Mouse (Mus musculus) heart, adult 2 months (tissue): ENCODE data around the gene Mecom. TPM values are rescaled to one million over a fixed set of nuclear protein-coding genes. Genes with fewer than 3 reads are reported as not detected.
"Not testable (repeated sequence)": the region's sequence is repeated elsewhere in the genome, so short reads cannot be mapped to it uniquely, and the experiment has no call there.

Experiments used
- DNase-seq, 2 experiments: peaks; one replicate each; pipeline ENCODE4 v3.0.0; 2021
- H3K27ac ChIP-seq: fragments of 200-600 bp; 2 replicates; pipeline ENCODE4 v1.8.1; 2022
- H3K27me3 ChIP-seq: fragments of 200-500 bp; 2 replicates; pipeline ENCODE4 v1.6.1; 2012; ENCODE audit warnings: mild to moderate bottlenecking, low read length, inconsistent platforms, mixed read lengths; ENCODE audit not compliant: control insufficient read depth, insufficient read depth
- H3K36me3 ChIP-seq: fragments of 200-500 bp; 2 replicates; pipeline ENCODE4 v1.6.1; 2012; ENCODE audit warnings: low read length, inconsistent platforms; ENCODE audit not compliant: control insufficient read depth, insufficient read depth
- H3K4me1 ChIP-seq: fragments of 200-500 bp; 2 replicates; pipeline ENCODE4 v1.6.1; 2011; ENCODE audit warnings: low read length; ENCODE audit not compliant: control insufficient read depth, insufficient read depth
- H3K4me3 ChIP-seq: fragments of 200-600 bp; 2 replicates; pipeline ENCODE4 v1.8.1; 2022
- H3K79me2 ChIP-seq: fragments of 200-500 bp; replicated peaks from 2 replicates; pipeline ENCODE4 v1.6.1; 2012; ENCODE audit warnings: mild to moderate bottlenecking, inconsistent platforms, low read length, moderate library complexity, mixed read lengths; ENCODE audit not compliant: control insufficient read depth, insufficient read depth
- H3K9ac ChIP-seq: fragments of 200-500 bp; 2 replicates; pipeline ENCODE4 v1.6.1; 2012; ENCODE audit warnings: low read depth, mild to moderate bottlenecking, control low read depth, inconsistent platforms, low read length, mixed read lengths
- CTCF ChIP-seq: fragments of 200-600 bp; IDR thresholded peaks from 2 replicates; pipeline ENCODE4 v1.8.1; 2022; ENCODE audit warnings: antibody characterized with exemption, mild to moderate bottlenecking, moderate library complexity
- EP300 ChIP-seq: fragments of 200-500 bp; IDR thresholded peaks from 2 replicates; pipeline ENCODE4 v1.6.1; 2011; ENCODE audit warnings: low read depth, low read length, control low read depth; ENCODE audit not compliant: insufficient read depth
- POLR2A ChIP-seq: fragments of 200-500 bp; IDR thresholded peaks from 2 replicates; pipeline ENCODE4 v1.6.1; 2011; ENCODE audit warnings: mild to moderate bottlenecking, low read depth, low read length, control low read depth; ENCODE audit not compliant: insufficient read depth
- WGBS: fragments of 180-500 bp; shearing (Covaris S2); methylation state at CpG from one replicate; pipeline ENCODE4 v1.1.7; 2018; 5-methylcytosine and 5-hydroxymethylcytosine counted together
- intact Hi-C: fragments of 180-260 bp; cut with DNase I; formaldehyde crosslinking; loops from one replicate; pipeline ENCODE4 v1.15.1; 2025
- polyA plus RNA-seq: library from polyadenylated mRNA; depleted of rRNA; stranded (reverse); fragments of >200 nt; gene quantifications from 2 replicates; pipeline ENCODE4 v1.2.3, GENCODE M21; 2012
- total RNA-seq, 2 experiments: library from RNA; stranded (reverse); gene quantifications; 2 replicates each; pipeline ENCODE4 v1.2.3; 2021

Gene Mecom
- total and polyA plus RNA-seq, 3 experiments, result 5.2 to 18.6 (median 12.5) TPM

DNA sequence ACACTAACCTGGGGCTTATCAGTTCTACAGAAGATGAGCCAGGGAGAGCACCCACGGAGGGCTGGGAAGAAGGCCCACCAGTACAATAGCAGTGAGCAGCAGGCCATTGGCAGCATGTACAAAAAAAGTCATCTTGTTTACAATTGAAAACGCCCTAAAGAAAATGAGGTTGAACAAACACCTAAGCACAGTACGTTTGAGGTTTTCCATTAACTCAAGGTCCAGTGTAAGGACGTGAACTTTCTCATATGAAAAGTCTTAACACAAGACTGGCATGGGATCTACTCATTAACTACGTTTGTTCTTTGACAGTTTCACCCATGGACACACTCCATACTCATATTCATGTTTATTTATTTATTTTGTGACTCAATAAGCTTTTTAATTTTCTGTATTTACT is 118.9 kb downstream of the Mecom start:
- H3K27ac ChIP-seq, result no peak overlapping the region
- no peak overlapping the region for H3K4me3 ChIP-seq
- H3K79me2 ChIP-seq, result no peaks in the 10 kb centered on the region; the same call in 1 of the 2 replicates
- H3K9ac ChIP-seq, result no peak overlapping the region
- H3K27me3 ChIP-seq, result no peaks in the 10 kb centered on the region
- no peaks in the 10 kb centered on the region for H3K4me1 ChIP-seq
- TF ChIP-seq CTCF (no peak), POLR2A (no peak), EP300 (no peak)
- intact Hi-C loops, result no loop called here
- WGBS, result 80% methylated on average over 5 of the region's 5 CpGs
- H3K36me3 ChIP-seq, result no peaks in the 10 kb centered on the region
- no peak for DNase-seq

DNA sequence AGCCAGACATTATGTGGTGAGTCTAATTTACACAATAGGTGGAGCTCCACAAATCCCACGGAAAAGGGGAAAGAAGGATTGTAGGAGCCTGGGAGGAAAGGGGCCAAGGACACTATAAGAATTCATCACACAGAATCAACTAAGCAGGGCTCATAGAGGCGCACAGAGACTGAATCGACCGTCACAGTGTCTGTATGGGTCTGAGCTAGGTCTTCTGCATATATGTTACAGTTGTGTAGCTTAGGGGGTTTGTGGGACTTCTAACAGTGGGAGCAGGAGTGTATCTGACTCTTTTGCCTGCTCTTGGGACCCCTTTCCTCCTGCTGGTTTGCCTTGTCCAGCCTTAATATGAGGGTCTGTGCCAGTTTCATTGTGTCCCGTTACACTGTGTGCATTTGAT is 123.8 kb downstream of the Mecom start:
- intact Hi-C loops, result no loop called here
- H3K4me3 ChIP-seq, result no peak overlapping the region
- no peak overlapping the region for H3K9ac ChIP-seq
- no peak for DNase-seq
- WGBS, result 88% methylated on average over 5 of the region's 5 CpGs
- H3K4me1 ChIP-seq, result no peaks in the 10 kb centered on the region
- TF ChIP-seq EP300 (no peak), POLR2A (no peak), CTCF (no peak)
- no peak overlapping the region for H3K27ac ChIP-seq
- no peaks in the 10 kb centered on the region for H3K79me2 ChIP-seq
- no peaks in the 10 kb centered on the region for H3K27me3 ChIP-seq
- H3K36me3 ChIP-seq, result no peaks in the 10 kb centered on the region

GRCm38 (mm10) chr3:30421948-30422347 is 125.9 kb downstream of the Mecom start:
- WGBS, result 85% methylated on average over 4 of the region's 4 CpGs
- not testable (repeated sequence) for H3K4me1 ChIP-seq

DNA sequence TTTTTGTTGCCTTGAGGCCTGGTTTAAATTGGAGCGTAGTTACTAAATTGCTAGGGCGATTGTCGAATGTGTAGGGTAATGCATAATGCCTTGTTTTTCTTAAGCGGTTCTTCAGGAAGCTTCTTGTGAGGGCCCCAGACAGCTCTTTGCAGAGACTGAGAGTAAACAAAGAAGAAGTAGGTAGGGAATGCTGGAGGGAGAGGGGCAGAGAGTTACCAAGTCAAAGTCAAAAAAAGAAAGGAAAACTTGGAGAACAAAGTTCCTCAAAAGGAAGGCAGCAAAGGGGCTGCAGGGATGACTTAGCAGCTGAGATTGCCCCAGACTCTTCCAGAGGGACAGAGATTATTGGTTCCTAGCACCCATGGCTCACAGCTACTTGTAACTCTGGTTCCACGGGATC is 126.9 kb downstream of the Mecom start:
- H3K4me1 ChIP-seq, result peaks cover 3% of the 10 kb centered on the region
- TF ChIP-seq POLR2A (no peak), EP300 (no peak), CTCF (no peak)
- WGBS, result 86% methylated on average over 5 of the region's 5 CpGs
- H3K27me3 ChIP-seq, result no peaks in the 10 kb centered on the region
- H3K4me3 ChIP-seq, result no peak overlapping the region
- no peak overlapping the region for H3K9ac ChIP-seq
- DNase-seq, result no peak
- no peaks in the 10 kb centered on the region for H3K79me2 ChIP-seq
- no peak overlapping the region for H3K27ac ChIP-seq
- intact Hi-C loops, result no loop called here
- no peaks in the 10 kb centered on the region for H3K36me3 ChIP-seq

More at GRCm38 (mm10) chr3:30421948-30422347, 125.9 kb downstream of the Mecom start:
- DNase-seq, H3K9ac ChIP-seq, H3K27me3 ChIP-seq, H3K36me3 ChIP-seq, intact Hi-C loops, H3K27ac ChIP-seq, H3K79me2 ChIP-seq, H3K4me3 ChIP-seq: not testable (repeated sequence)

- DNase-seq, result no peak
- TF ChIP-seq POLR2A (no peak), EP300 (no peak), CTCF (no peak)
- H3K27ac ChIP-seq, result no peak overlapping the region
- 86% methylated on average over 6 of the region's 6 CpGs for WGBS
- H3K27me3 ChIP-seq, result no peaks in the 10 kb centered on the region
- H3K4me1 ChIP-seq, result peaks cover 3% of the 10 kb centered on the region
- no peak overlapping the region for H3K4me3 ChIP-seq
- no peak overlapping the region for H3K9ac ChIP-seq
- intact Hi-C loops, result loop anchor here (5.0 kb wide), 1 partner anchor 93 kb away; no protein-coding TSS in a partner anchor
- H3K36me3 ChIP-seq, result no peaks in the 10 kb centered on the region
- H3K79me2 ChIP-seq, result no peaks in the 10 kb centered on the region
These were observed 133.6 kb downstream of the Mecom start for GRCm38 (mm10) chr3:30414173-30414572.

DNA sequence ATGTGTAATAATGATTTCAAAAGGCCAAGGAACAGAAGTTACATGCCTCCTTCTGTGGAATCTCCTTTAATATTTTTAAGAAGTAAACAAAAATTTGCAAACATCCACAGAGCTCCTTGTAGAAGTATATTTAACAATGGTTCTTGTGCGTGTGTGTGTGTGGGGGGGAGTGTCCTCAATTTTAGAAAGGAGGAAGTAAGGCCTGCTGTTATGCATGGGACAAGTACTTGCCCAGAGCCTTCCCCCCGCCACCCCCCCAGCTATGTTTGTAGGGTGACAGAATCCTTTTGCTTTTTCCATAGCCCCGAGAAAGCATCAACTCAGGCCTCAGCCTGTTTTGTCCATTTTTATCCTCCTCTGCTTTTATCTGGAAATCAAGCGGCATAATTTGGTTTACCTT is 137.0 kb downstream of the Mecom start:
- WGBS, result 59% methylated on average over 4 of the region's 4 CpGs
- no peak overlapping the region for H3K4me3 ChIP-seq
- TF ChIP-seq EP300 (no peak), POLR2A (no peak), CTCF (no peak)
- DNase-seq, result no peak
- intact Hi-C loops, result loop anchor here (5.0 kb wide), 1 partner anchor 97 kb away; no protein-coding TSS in a partner anchor
- no peaks in the 10 kb centered on the region for H3K79me2 ChIP-seq
- H3K27ac ChIP-seq, result no peak overlapping the region
- no peaks in the 10 kb centered on the region for H3K36me3 ChIP-seq
- no peak overlapping the region for H3K9ac ChIP-seq
- H3K27me3 ChIP-seq, result no peaks in the 10 kb centered on the region
- no peaks in the 10 kb centered on the region; the same call in 1 of the 2 replicates for H3K4me1 ChIP-seq
